Mouse (Mus musculus) lung, adult 2 months (tissue): Measurements from ENCODE around the gene Gbp7. TPM values are rescaled to one million over a fixed set of nuclear protein-coding genes. Genes with fewer than 3 reads are reported as not detected.
"Not testable (repeated sequence)": the region's sequence is repeated elsewhere in the genome, so short reads cannot be mapped to it uniquely, and the experiment has no call there.

Source experiments
- DNase-seq: peaks from one replicate; pipeline ENCODE4 v3.0.0; 2022
- H3K4me1 ChIP-seq: fragments of 200-500 bp; 2 replicates; pipeline ENCODE4 v1.6.1; 2011; ENCODE audit warnings: low read length; ENCODE audit not compliant: control insufficient read depth, insufficient read depth
- H3K4me3 ChIP-seq: fragments of 200-500 bp; replicated peaks from 2 replicates; pipeline ENCODE3; 2011; ENCODE audit warnings: low read depth, mild to moderate bottlenecking, control low read depth, low read length; ENCODE audit errors: extremely low read depth
- CTCF ChIP-seq: fragments of 200-500 bp; IDR thresholded peaks from 2 replicates; pipeline ENCODE4 v1.5.1; 2011; ENCODE audit warnings: mild to moderate bottlenecking, low read length, control low read depth; ENCODE audit not compliant: insufficient read depth
- POLR2A ChIP-seq: fragments of 200-500 bp; IDR thresholded peaks from 2 replicates; pipeline ENCODE4 v1.6.1; 2011; ENCODE audit warnings: low read depth, mild to moderate bottlenecking, control low read depth, low read length, borderline replicate concordance; ENCODE audit errors: extremely low read depth
- WGBS: fragments of 180-500 bp; shearing (Covaris S2); methylation state at CpG from one replicate; pipeline ENCODE4 v1.1.7; 2018; 5-methylcytosine and 5-hydroxymethylcytosine counted together
- polyA plus RNA-seq: library from polyadenylated mRNA; depleted of rRNA; stranded (reverse); fragments of >200 nt; gene quantifications from 2 replicates; pipeline ENCODE4 v1.2.3, GENCODE M21; 2012

Gbp7 gene
- polyA plus RNA-seq, 1 experiment, result 5.8 TPM

GRCm38 (mm10) chr3:142531595-142531994, 1.5 kb downstream of the Gbp7 start:
- Histone ChIP-seq H3K4me3 (no peak overlapping the region), H3K4me1 (peaks cover 9% of the 10 kb centered on the region)
- DNase-seq, result no peak
- 85% methylated on average over 3 of the region's 3 CpGs for WGBS
- TF ChIP-seq CTCF, result no peak
- no peak for TF ChIP-seq POLR2A

DNA sequence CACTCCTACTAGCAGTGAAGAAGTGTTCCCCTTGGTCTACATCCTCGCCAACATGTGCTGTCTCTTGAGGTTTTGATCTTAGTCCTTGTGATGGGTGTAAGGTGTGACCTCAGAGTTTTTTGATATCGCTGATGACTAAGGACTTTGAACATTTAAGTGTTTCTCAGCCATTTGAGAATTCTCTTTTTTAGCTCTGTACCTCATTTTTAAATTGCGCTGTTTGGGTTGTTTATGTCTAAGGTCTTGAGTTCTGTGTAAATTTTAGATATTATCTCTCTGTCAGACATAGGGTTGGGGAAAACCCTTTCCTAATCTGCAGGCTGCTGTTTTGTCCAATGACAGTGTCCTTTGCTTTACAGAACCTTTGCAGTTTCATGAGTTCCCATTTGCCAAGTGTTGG, 3.0 kb downstream of the Gbp7 start:
- no peak for TF ChIP-seq CTCF
- no peak for TF ChIP-seq POLR2A
- no peak for DNase-seq
- Histone ChIP-seq H3K4me1 (peaks cover 2% of the 10 kb centered on the region), H3K4me3 (no peak overlapping the region)
- 89% methylated on average over 3 of the region's 3 CpGs for WGBS

- no peaks in the 10 kb centered on the region; the same call in 1 of the 2 replicates for H3K4me1 ChIP-seq
- WGBS, result 81% methylated on average over 1 of the region's 1 CpGs
- DNase-seq, result no peak
- H3K4me3 ChIP-seq, result no peak overlapping the region
- TF ChIP-seq CTCF, result no peak
- no peak for TF ChIP-seq POLR2A
These were observed 5.5 kb downstream of the Gbp7 start for GRCm38 (mm10) chr3:142535667-142536066.

GRCm38 (mm10) chr3:142541391-142541790, 11.2 kb downstream of the Gbp7 start:
- DNase-seq, result no peak
- no peaks in the 10 kb centered on the region for H3K4me1 ChIP-seq
- TF ChIP-seq CTCF, result no peak
- TF ChIP-seq POLR2A, result no peak
- 69% methylated on average over 6 of the region's 6 CpGs for WGBS
- H3K4me3 ChIP-seq, result no peak overlapping the region

GRCm38 (mm10) chr3:142542776-142543175, 12.6 kb downstream of the Gbp7 start:
- not testable (repeated sequence) for H3K4me3 ChIP-seq

DNA sequence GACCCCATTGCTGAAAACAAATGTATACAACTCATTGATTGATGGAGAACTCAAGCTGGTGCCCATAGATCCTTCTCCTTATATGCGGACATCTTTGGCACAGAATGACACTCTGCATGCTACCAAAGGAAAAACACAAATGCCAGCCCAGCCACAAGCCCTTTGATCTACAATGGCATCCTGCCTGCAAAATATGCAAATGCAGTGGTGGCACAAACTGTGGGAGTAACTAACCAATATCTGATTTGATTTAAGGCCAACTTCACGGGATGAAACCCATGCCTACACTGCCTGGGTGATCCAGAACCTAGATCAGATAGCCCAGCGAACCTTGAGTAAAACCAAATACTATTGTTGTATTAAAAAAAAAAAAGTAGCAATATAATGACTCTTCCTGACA, 16.5 kb downstream of the Gbp7 start:
- WGBS, result 54% methylated on average over 3 of the region's 3 CpGs
- DNase-seq, result no peak
- no peak for TF ChIP-seq POLR2A
- TF ChIP-seq CTCF, result no peak

More at GRCm38 (mm10) chr3:142542776-142543175, 12.6 kb downstream of the Gbp7 start:
- not testable (repeated sequence) for H3K4me1 ChIP-seq, DNase-seq
- WGBS, result 91% methylated on average over 12 of the region's 12 CpGs

GRCm38 (mm10) chr3:142550052-142550676, 20.0 kb downstream of the Gbp7 start:
- DNase-seq, result no peak
- WGBS, result 86% methylated on average over 3 of the region's 3 CpGs
- H3K4me1 ChIP-seq, result no peaks in the 10 kb centered on the region
- no peak for TF ChIP-seq POLR2A
- no peak for TF ChIP-seq CTCF
- H3K4me3 ChIP-seq, result no peak overlapping the region

More for the DNA sequence above, 16.5 kb downstream of the Gbp7 start:
- Histone ChIP-seq H3K4me1 (no peaks in the 10 kb centered on the region), H3K4me3 (no peak overlapping the region)

GRCm38 (mm10) chr3:142554601-142555000, 24.5 kb downstream of the Gbp7 start:
- DNase-seq, result no peak
- no peak for TF ChIP-seq POLR2A
- TF ChIP-seq CTCF, result no peak
- H3K4me3 ChIP-seq, result no peak overlapping the region
- WGBS, result 75% methylated on average over 1 of the region's 1 CpGs
- peaks cover 2% of the 10 kb centered on the region for H3K4me1 ChIP-seq

DNA sequence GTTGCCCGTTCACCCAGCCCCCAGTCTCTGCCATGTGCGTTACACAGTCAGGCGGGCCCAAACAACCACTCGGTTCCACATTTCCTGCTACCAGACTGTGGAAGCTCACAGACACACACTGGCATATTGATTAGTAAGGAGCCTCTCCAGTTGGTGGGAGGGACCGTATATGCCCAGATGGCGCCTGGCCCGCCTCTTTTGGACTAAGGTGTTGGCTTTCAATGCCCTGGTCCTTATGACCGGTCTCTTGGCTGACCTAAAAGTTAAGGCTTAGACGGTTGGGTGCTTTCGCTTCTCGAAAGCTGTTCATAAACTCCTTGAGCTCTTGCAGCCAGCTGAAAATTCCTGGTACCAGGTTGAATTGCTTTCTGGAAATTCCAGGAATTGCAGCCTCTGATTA, 25.5 kb downstream of the Gbp7 start:
- Histone ChIP-seq H3K4me3 (no peak overlapping the region), H3K4me1 (peaks cover 6% of the 10 kb centered on the region)
- WGBS, result 74% methylated on average over 11 of the region's 11 CpGs
- TF ChIP-seq CTCF, result no peak
- no peak for TF ChIP-seq POLR2A
- no peak for DNase-seq

DNA sequence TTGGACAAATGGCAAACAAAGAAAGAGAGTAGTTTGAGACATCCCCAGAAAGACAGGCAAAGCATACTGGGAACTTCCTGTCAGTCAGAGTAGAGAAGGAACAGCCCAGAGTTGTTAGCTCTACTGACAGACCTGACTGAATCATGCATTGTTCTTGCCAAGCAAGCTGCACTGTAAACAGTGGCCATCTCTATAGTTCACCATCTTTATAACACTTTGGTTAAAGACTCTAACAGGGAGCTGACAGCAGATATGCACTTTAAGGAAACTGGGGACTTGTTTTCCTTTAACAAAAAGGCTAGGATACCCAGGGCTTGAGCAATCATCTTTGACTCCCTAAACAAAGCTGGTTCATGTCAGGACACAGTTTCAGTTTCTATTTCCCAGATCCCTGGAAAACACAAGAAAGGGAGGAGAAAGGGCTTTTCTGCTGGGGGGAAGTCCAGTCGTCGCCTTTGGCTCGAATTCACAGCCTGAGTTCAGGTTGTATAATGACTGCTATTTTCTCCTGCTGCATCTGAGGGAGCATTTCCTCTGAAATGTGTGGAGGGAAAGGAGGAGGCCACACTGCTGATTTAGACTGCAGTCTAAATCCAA, 29.6 kb downstream of the Gbp7 start, which contains the start of gene Gbp3:
Gene Gbp3 (plus strand): TSS at position 395 of the 597 bp plus-strand sequence.
- no peak for TF ChIP-seq POLR2A
- TF ChIP-seq CTCF, result no peak
- 6% methylated on average over 3 of the region's 3 CpGs for WGBS
- peak within 1 kb of the TSS; percentile 88 for H3K4me3 ChIP-seq
- peak; percentile 30 for DNase-seq
- H3K4me1 ChIP-seq, result peaks cover 13% of the 10 kb centered on the region
